Mouse (Mus musculus) liver, embryonic 13.5 days (tissue): ENCODE results near the gene H2al1o. TPM values are rescaled to one million over a fixed set of nuclear protein-coding genes. Genes with fewer than 3 reads are reported as not detected.
"Not testable (repeated sequence)": the region's sequence is repeated elsewhere in the genome, so short reads cannot be mapped to it uniquely, and the experiment has no call there.

ENCODE experiments used
- ATAC-seq: fragments of 200-750 bp; cut with Nextera tagmentation; 2 replicates; pipeline ENCODE4 v1.8.0; 2017; ENCODE audit warnings: low read depth, mild to moderate bottlenecking, moderate number of reproducible peaks, moderate library complexity
- DNase-seq: peaks from one replicate; pipeline ENCODE4 v3.0.0; 2022
- H3K27ac ChIP-seq: fragments of 300-500 bp; sonication (generic); 2 replicates; pipeline ENCODE4 v1.5.1; 2015; ENCODE audit warnings: moderate library complexity, mild to moderate bottlenecking, inconsistent platforms
- H3K27me3 ChIP-seq: fragments of 300-500 bp; sonication (generic); 2 replicates; pipeline ENCODE4 v1.6.1; 2015; ENCODE audit warnings: mild to moderate bottlenecking, inconsistent platforms
- H3K36me3 ChIP-seq: fragments of 300-500 bp; sonication (generic); 2 replicates; pipeline ENCODE4 v1.6.1; 2015; ENCODE audit warnings: mild to moderate bottlenecking, inconsistent platforms
- H3K4me1 ChIP-seq: fragments of 300-500 bp; sonication (generic); replicated peaks from 2 replicates; pipeline ENCODE4 v1.6.1; 2015; ENCODE audit warnings: inconsistent platforms
- H3K4me2 ChIP-seq: fragments of 300-500 bp; sonication (generic); 2 replicates; pipeline ENCODE4 v1.6.1; 2015; ENCODE audit warnings: inconsistent platforms, mild to moderate bottlenecking, moderate library complexity
- H3K4me3 ChIP-seq: fragments of 300-500 bp; sonication (generic); replicated peaks from 2 replicates; pipeline ENCODE4 v1.5.1; 2015; ENCODE audit warnings: mild to moderate bottlenecking, inconsistent platforms
- H3K9ac ChIP-seq: fragments of 300-500 bp; sonication (generic); 2 replicates; pipeline ENCODE4 v1.6.1; 2015; ENCODE audit warnings: mild to moderate bottlenecking, inconsistent platforms
- H3K9me3 ChIP-seq: fragments of 300-500 bp; sonication (generic); replicated peaks from 2 replicates; pipeline ENCODE4 v1.6.1; 2016; ENCODE audit warnings: inconsistent platforms
- WGBS: fragments of 180-500 bp; shearing (Covaris S2); methylation state at CpG from one replicate; pipeline ENCODE4 v1.1.7; 2015; ENCODE audit not compliant: insufficient replicate concordance; 5-methylcytosine and 5-hydroxymethylcytosine counted together
- polyA plus RNA-seq: library from polyadenylated mRNA; unstranded; fragments of >200 nt; fragmentation: Nextera tagmentation; extraction: Ambion mirVana; gene quantifications from 2 replicates; pipeline ENCODE4 v1.2.1, GENCODE M21; 2015

H2al1o gene
- polyA plus RNA-seq, result not detected in 2 replicates

DNA sequence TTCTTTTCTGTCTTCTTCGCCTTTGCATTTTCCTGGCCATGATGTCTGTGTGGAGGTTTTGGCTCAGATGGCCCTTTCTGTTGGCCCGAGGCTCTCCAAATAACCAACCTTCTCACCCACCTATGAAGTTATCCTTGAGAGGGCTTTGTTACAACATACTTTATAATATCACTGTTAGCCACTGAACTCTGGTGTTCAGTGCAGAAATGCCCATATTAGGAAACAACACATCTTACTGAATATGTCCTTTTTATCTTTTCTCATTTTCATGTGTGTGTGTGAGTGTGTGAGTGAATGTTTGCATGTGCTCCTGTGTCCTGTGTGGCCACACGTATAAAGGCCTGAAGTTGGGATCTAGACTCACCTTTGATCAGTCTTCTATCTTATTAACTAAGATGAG lies at the start of gene H2al1o:
TSS of gene H2al1o (minus strand) at position 101 of the 400 bp plus-strand sequence.
- H3K9ac ChIP-seq, H3K36me3 ChIP-seq, H3K27ac ChIP-seq, H3K4me2 ChIP-seq, ATAC-seq, H3K4me1 ChIP-seq, H3K4me3 ChIP-seq, H3K27me3 ChIP-seq, DNase-seq, H3K9me3 ChIP-seq: not testable (repeated sequence)
- WGBS, result 59% methylated on average over 3 of the region's 3 CpGs

- not testable (repeated sequence) for H3K9ac ChIP-seq, H3K36me3 ChIP-seq, H3K27ac ChIP-seq, H3K27me3 ChIP-seq, H3K4me1 ChIP-seq, H3K4me3 ChIP-seq, H3K4me2 ChIP-seq, DNase-seq, H3K9me3 ChIP-seq, ATAC-seq
- WGBS, result 78% methylated on average over 7 of the region's 7 CpGs
Observed at GRCm38 (mm10) chrX:9598036-9598435, 25.8 kb upstream of the H2al1o start.

DNA sequence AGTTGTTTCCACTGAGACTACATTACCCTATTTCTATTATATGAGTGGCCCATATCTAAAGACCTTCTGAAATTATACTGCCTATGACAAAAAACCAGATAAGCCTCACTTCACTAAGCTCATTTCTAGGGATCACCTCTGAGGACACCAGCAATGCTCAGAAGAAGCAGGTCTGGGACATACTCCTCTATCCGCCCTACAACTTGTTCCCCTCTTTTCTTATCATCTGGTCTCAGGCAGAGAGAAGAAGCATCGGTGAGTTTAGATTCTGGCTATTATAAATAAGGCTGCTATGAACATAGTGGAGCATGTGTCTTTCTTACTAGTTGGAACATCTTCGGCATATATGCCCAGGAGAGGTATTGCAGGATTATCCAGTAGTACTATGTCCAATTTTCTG lies 35.3 kb downstream of the H2al1o start:
- Histone ChIP-seq H3K4me1 (no peaks in the 10 kb centered on the region), H3K4me2 (no peak overlapping the region), H3K9me3 (no peaks in the 10 kb centered on the region), H3K27ac (no peak overlapping the region), H3K9ac (no peak overlapping the region), H3K4me3 (no peak overlapping the region), H3K36me3 (no peaks in the 10 kb centered on the region), H3K27me3 (no peaks in the 10 kb centered on the region)
- peak; percentile 54; the same call in 1 of the 2 replicates for ATAC-seq
- WGBS, result 59% methylated on average over 3 of the region's 3 CpGs
- no peak for DNase-seq

Other genes starting within 250 kb of the H2al1o start
- gene H2al1k, start 221.8 kb downstream of the H2al1o start, polyA plus RNA-seq, result not detected in 2 replicates
- 5.5 and 5.7 TPM in 2 replicates for gene Cybb, start 84.6 kb downstream of the H2al1o start, polyA plus RNA-seq
- gene Dynlt3, start 90.6 kb upstream of the H2al1o start, polyA plus RNA-seq, result 28.1 and 32.9 TPM in 2 replicates